In the genomic region with DNA sequence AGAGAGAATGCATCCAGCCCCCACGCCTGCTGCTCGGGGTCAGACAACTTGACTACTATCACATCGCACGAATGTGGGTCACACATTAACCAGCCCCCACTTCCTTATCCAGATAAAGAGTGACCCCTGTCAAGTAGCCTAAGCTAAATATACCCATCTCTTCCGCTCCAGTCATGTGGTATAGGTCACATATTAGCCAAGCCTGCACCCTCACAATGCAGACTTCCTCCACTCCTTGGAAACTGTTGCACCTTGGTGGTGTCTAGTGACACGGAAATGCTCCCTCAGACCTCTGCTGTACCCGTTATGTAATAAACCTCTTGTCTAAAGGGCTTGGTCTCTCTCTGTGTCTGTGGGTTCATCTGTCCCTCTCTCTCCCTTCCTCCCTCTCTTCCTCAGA, we compare ENCODE assay signal across 27 mouse cellular contexts. TPM values are rescaled to one million over a fixed set of nuclear protein-coding genes. Genes with fewer than 3 reads are reported as not detected.
DNase-seq lines count a peak whose midpoint lies in the region; ATAC-seq and TF ChIP-seq lines count a peak whose summit lies in the region.
"Had no signal": no experiment of that assay in that cellular context is flagged by ENCODE, and none has a peak within 500 bp of the region (broad histone marks: within the 10 kb centered on the region; RNA-seq: fewer than 3 reads in every experiment).

No protein-coding gene starts in this region.

- peak overlapping the region; percentile 13 for H3K4me2 ChIP-seq in intestine, postnatal 0 days (replicated peaks; ENCODE audit: low read depth)
- H3K4me2 ChIP-seq: embryonic facial prominence, embryonic 12.5 days; embryonic facial prominence, embryonic 15.5 days; heart, embryonic 15.5 days; hindbrain, embryonic 13.5 days had no signal

- no peaks in the 10 kb centered on the region for H3K27me3 ChIP-seq in intestine, postnatal 0 days (replicated peaks; ENCODE audit: control insufficient read depth, insufficient read depth, low read length)
- H3K27me3 ChIP-seq: embryonic facial prominence, embryonic 12.5 days; embryonic facial prominence, embryonic 15.5 days; heart, embryonic 15.5 days; hindbrain, embryonic 13.5 days had no signal

- H3K9me3 ChIP-seq in intestine, postnatal 0 days (ENCODE audit: control insufficient read depth): no peaks in the 10 kb centered on the region
- H3K9me3 ChIP-seq: embryonic facial prominence, embryonic 12.5 days; embryonic facial prominence, embryonic 15.5 days; heart, embryonic 10.5 days; heart, embryonic 15.5 days; hindbrain, embryonic 13.5 days had no signal

- H3K4me3 ChIP-seq in intestine, postnatal 0 days (ENCODE audit: low read depth, low read length): no peak overlapping the region
- H3K4me3 ChIP-seq: embryonic facial prominence, embryonic 12.5 days; embryonic facial prominence, embryonic 15.5 days; gastrocnemius, adult 2 months; heart, embryonic 10.5 days; heart, embryonic 15.5 days; hindbrain, embryonic 10.5 days; hindbrain, embryonic 13.5 days had no signal

- WGBS in intestine, postnatal 0 days: 30% methylated on average over 7 of the region's 7 CpGs

- TF ChIP-seq CTCF in intestine, postnatal 0 days (IDR thresholded peaks at IDR 0.05; ENCODE audit: low read depth): no peak

- no peak overlapping the region for H3K27ac ChIP-seq in intestine, postnatal 0 days (ENCODE audit: low read depth, low read length)
- H3K27ac ChIP-seq: embryonic facial prominence, embryonic 12.5 days; embryonic facial prominence, embryonic 15.5 days; gastrocnemius, adult 2 months; heart, embryonic 15.5 days; hindbrain, embryonic 10.5 days; hindbrain, embryonic 13.5 days had no signal

- DNase-seq in 416B (ENCODE audit: low read depth): peak; percentile 36
- peak; percentile 80 for DNase-seq in yolk sac, embryonic 10.5 days (ENCODE audit: low spot score)
- no peak for DNase-seq in kidney, postnatal 36 days
- DNase-seq in liver: no peak
- DNase-seq: adrenal gland, adult 8-10 months; adrenal gland, postnatal 36 days; cerebellum, adult 18-20 months; cerebellum, adult 9-10 months; cerebellum, postnatal 25 days; forebrain, postnatal 0 days; gastrocnemius, adult 2 months; gastrocnemius, postnatal 14 days; heart, adult 18-20 months; heart, postnatal 10 days; heart, postnatal 36 days had no signal

- H3K4me1 ChIP-seq in intestine, postnatal 0 days (replicated peaks; ENCODE audit: control insufficient read depth, insufficient read depth, low read length): no peaks in the 10 kb centered on the region
- H3K4me1 ChIP-seq: hindbrain, embryonic 10.5 days had no signal

- H3K9ac ChIP-seq in intestine, postnatal 0 days (ENCODE audit: low read depth, low read length): no peak overlapping the region
- H3K9ac ChIP-seq: embryonic facial prominence, embryonic 12.5 days; embryonic facial prominence, embryonic 15.5 days; forebrain, postnatal 0 days; heart, embryonic 15.5 days; hindbrain, embryonic 13.5 days had no signal

- ATAC-seq in granulocyte monocyte progenitor cell, adult 5-6 weeks (replicated peaks; ENCODE audit: poor library complexity, severe bottlenecking): peak; percentile 88
- peak; percentile 77 for ATAC-seq in intestine, postnatal 0 days
- ATAC-seq: activated CD4-positive, CD25-positive, alpha-beta regulatory T cell, adult 4 months; forebrain, embryonic 14.5 days; forebrain, postnatal 0 days; hindbrain, embryonic 16.5 days had no signal

- H3K36me3 ChIP-seq in intestine, postnatal 0 days (ENCODE audit: control insufficient read depth, insufficient read depth): no peaks in the 10 kb centered on the region
- H3K36me3 ChIP-seq: embryonic facial prominence, embryonic 12.5 days; embryonic facial prominence, embryonic 15.5 days; heart, embryonic 10.5 days; heart, embryonic 15.5 days; hindbrain, embryonic 10.5 days; hindbrain, embryonic 13.5 days had no signal

RNA-seq across cellular contexts. Expression of a gene that starts 57.7 kb away (rescaled TPM):
- total RNA-seq in granulocyte monocyte progenitor cell, adult 5-6 weeks (2014; fragmentation: Nextera tagmentation): not detected in 2 replicates
- total RNA-seq in granulocyte monocyte progenitor cell, adult 5-6 weeks (2017): not detected in 2 replicates
- 0.55 and 0.69 TPM in 2 replicates for polyA plus RNA-seq in intestine, postnatal 0 days (2015; fragmentation: Nextera tagmentation; extraction: Ambion mirVana)
- total RNA-seq: adrenal gland, postnatal 36 days; common myeloid progenitor, adult 5-6 weeks had no signal
- polyA plus RNA-seq: activated CD4-positive, CD25-positive, alpha-beta regulatory T cell, adult 4 months had no signal

Comparison
In these comparisons a context has a peak if more than half of its experiments do, and no peak if none do; other contexts are left out.
1. DNase-seq: peak in 416B (single experiment) and yolk sac, embryonic 10.5 days (single experiment); none in kidney, postnatal 36 days (0 of 2) and liver (single experiment).